8 mouse cellular contexts compared by ENCODE assay signal in the genomic region with DNA sequence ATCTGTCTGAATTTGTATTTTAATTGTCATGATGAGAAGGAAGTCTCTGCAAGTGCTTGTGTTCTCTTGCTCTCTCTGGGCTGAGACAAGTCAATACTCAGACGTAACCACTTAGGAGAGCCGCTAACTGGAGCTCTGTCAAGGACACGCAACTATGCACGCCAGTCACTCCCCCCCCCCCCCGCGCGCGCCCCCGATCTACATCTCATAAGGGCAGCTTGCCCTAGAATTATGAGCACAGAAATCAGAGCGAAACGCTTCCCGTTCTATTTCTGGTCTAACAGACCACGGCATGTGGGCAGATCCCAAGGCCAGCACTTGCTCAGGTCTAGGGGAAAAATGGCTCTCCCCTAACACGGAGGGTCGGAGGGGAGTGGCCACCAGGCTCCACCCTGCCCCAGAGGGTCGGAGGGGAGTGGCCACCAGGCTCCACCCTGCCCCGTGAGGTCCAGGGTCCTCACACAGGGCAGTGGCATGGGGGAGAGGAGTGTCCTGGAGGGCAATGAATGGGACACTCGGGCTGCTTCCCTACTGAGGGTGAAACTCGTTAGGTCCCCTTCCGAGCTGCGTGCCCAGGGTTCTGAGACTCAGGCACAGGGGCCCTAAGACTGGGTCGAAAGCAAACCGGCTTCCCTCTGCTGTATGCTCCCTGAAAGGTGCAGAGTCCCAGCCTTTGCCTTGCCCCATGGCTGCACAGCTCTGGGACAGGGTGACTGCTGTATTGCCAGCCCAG.
DNase-seq lines count a peak whose midpoint lies in the region; ATAC-seq and TF ChIP-seq lines count a peak whose summit lies in the region.

No protein-coding gene starts in this region.

- DNase-seq in kidney, adult 8-10 months: no peak
- DNase-seq in hindbrain, embryonic 10.5 days (ENCODE audit: low spot score): peak; percentile 63
- no peak for DNase-seq in gastrocnemius, postnatal 25 days
- DNase-seq in right cerebral cortex, adult 2 months (ENCODE audit: low spot score in 2 of 2): no peak
- no peak for DNase-seq in natural killer cell, adult 2 months (ENCODE audit: low spot score in 2 of 2)

- peaks cover 17% of the 10 kb centered on the region; the same call in 1 of the 2 replicates for H3K27me3 ChIP-seq in kidney, embryonic 15.5 days
- H3K27me3 ChIP-seq in hindbrain, embryonic 10.5 days (ENCODE audit: insufficient read depth, poor library complexity, severe bottlenecking): no peaks in the 10 kb centered on the region
- H3K27me3 ChIP-seq in midbrain, embryonic 16.5 days (ENCODE audit: control insufficient read depth, insufficient read depth, low read depth, low read length): no peaks in the 10 kb centered on the region

- TF ChIP-seq CTCF in cortical plate, adult 2 months (IDR thresholded peaks at IDR 0.05; ENCODE audit: extremely low read depth, insufficient read depth, low read length): no peak

- no peaks in the 10 kb centered on the region for H3K9me3 ChIP-seq in kidney, embryonic 15.5 days (replicated peaks)
- no peaks in the 10 kb centered on the region for H3K9me3 ChIP-seq in hindbrain, embryonic 10.5 days
- no peaks in the 10 kb centered on the region for H3K9me3 ChIP-seq in midbrain, embryonic 16.5 days (replicated peaks; ENCODE audit: control insufficient read depth, low read length, poor library complexity, severe bottlenecking)

- peak overlapping the region; percentile 56 for H3K4me2 ChIP-seq in kidney, embryonic 15.5 days
- peak overlapping the region; percentile 48 for H3K4me2 ChIP-seq in midbrain, embryonic 16.5 days (ENCODE audit: low read length)

- H3K4me3 ChIP-seq in kidney, embryonic 15.5 days (replicated peaks): peak overlapping the region; percentile 39
- H3K4me3 ChIP-seq in cortical plate, adult 2 months (ENCODE audit: insufficient read depth, low read length): no peak overlapping the region
- peak overlapping the region; percentile 48 for H3K4me3 ChIP-seq in hindbrain, embryonic 10.5 days
- H3K4me3 ChIP-seq in midbrain, embryonic 16.5 days (ENCODE audit: low read depth, low read length): peak overlapping the region; percentile 9; the same call in 1 of the 2 replicates

- H3K9ac ChIP-seq in kidney, embryonic 15.5 days: no peak overlapping the region
- peak overlapping the region; percentile 22; the same call in 1 of the 2 replicates for H3K9ac ChIP-seq in midbrain, embryonic 16.5 days (ENCODE audit: low read depth, low read length)

- H3K4me1 ChIP-seq in kidney, embryonic 15.5 days: peaks cover 15% of the 10 kb centered on the region
- H3K4me1 ChIP-seq in cortical plate, adult 2 months (ENCODE audit: control insufficient read depth, insufficient read depth, low read length): peaks cover 8% of the 10 kb centered on the region; the same call in 1 of the 2 replicates
- H3K4me1 ChIP-seq in hindbrain, embryonic 10.5 days (replicated peaks): peaks cover 56% of the 10 kb centered on the region
- H3K4me1 ChIP-seq in midbrain, embryonic 16.5 days (ENCODE audit: control insufficient read depth, insufficient read depth, low read length): peaks cover 10% of the 10 kb centered on the region

- WGBS in kidney, embryonic 15.5 days: 2% methylated on average over 22 of the region's 23 CpGs
- 6% methylated on average over 23 of the region's 23 CpGs for WGBS in hindbrain, embryonic 10.5 days
- 6% methylated on average over 23 of the region's 23 CpGs for WGBS in midbrain, embryonic 16.5 days

- H3K36me3 ChIP-seq in kidney, embryonic 15.5 days: no peaks in the 10 kb centered on the region
- H3K36me3 ChIP-seq in hindbrain, embryonic 10.5 days: 0 out of 2 replicates have a peak, but pooled peaks cover 3% of the 10 kb centered on the region
- no peaks in the 10 kb centered on the region for H3K36me3 ChIP-seq in midbrain, embryonic 16.5 days (ENCODE audit: control insufficient read depth, insufficient read depth, low read length)

- peak; percentile 87 for ATAC-seq in kidney, embryonic 15.5 days (replicated peaks; ENCODE audit: low FRiP score)
- no peak for ATAC-seq in midbrain, embryonic 16.5 days

- H3K27ac ChIP-seq in kidney, embryonic 15.5 days: no peak overlapping the region
- H3K27ac ChIP-seq in cortical plate, adult 2 months (ENCODE audit: insufficient read depth, low read length): 0 out of 2 replicates have a peak overlapping the region, but pooled peaks have one; percentile 28
- H3K27ac ChIP-seq in hindbrain, embryonic 10.5 days: peak overlapping the region; percentile 71
- H3K27ac ChIP-seq in midbrain, embryonic 16.5 days (ENCODE audit: low read length): no peak overlapping the region

- no peak for TF ChIP-seq POLR2A in cortical plate, adult 2 months (IDR thresholded peaks at IDR 0.05; ENCODE audit: extremely low read depth, insufficient read depth, low read length)

Comparison
In these comparisons a context has a peak if more than half of its experiments do, and no peak if none do; other contexts are left out.
1. H3K27ac ChIP-seq: peak in cortical plate, adult 2 months (single experiment) and hindbrain, embryonic 10.5 days (single experiment); none in kidney, embryonic 15.5 days (single experiment) and midbrain, embryonic 16.5 days (single experiment).